Mouse (Mus musculus) CD4-positive naive resting alpha-beta T cell, adult 76 days (primary cell): ENCODE results near the gene Gm8212. TPM values are rescaled to one million over a fixed set of nuclear protein-coding genes. Genes with fewer than 3 reads are reported as not detected.

ENCODE experiments used
- total RNA-seq: library from RNA; stranded (reverse); gene quantifications from one replicate; pipeline ENCODE4 v1.2.4, GENCODE M21; 2023

Gene Gm8212
- total RNA-seq = not detected

DNA sequence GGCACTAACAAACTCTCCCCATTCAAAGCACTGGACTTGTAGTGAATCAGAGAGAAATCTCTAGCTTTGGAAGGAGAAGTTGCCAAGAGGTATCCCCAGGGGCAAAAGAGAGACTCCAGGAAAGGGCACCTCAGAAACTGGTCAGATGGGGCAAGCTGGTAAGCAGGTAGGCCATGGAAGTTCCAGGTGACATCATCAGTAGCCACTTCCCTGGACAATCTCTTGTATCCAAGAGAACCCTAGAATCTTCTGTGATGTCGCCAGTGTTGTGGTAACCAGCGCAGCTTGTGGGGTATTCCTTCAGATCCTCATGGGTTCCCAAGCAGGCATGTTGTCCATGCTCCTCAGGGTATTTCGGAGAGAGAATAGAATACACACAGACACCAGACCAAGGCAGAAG is at the start of gene Gm8212:
Gene Gm8212, plus strand, starts transcription at position 301 of the 400 bp plus-strand sequence.

DNA sequence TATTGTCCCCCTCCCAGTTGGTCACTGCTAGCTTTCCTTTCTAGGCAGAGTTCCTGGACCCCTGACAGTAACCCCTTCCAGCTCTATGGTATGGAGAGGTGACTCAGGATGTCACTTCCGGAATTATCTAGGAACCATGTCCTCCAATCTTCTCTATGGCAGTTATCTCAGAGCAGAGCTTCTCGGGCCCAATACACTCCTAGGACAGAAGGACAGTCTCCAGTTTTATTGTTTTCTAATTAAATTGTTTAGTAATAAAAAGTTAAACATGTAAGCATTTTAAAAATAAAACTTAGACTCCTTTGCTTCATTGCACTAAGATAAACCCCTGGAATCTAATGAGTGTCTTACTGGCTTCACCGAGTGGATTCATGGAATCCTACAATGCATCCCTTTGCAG is 15.7 kb downstream of the Gm8212 start, which contains the start of gene 4930503E14Rik:
Gene 4930503E14Rik, minus strand, starts transcription at position 101 of the 400 bp plus-strand sequence.

Other genes with a start within 250 kb of the Gm8212 start
- not detected for gene Ang5, start 240.6 kb upstream of the Gm8212 start, total RNA-seq
- not detected for gene Ang6, start 195.4 kb upstream of the Gm8212 start, total RNA-seq
- gene Ear2, start 95.0 kb upstream of the Gm8212 start, total RNA-seq = 2.0 TPM
- not detected for gene Gm3327, start 73.8 kb upstream of the Gm8212 start, total RNA-seq
- gene 4930503E14Rik, start 15.6 kb downstream of the Gm8212 start, total RNA-seq = not detected
- gene Gm8220, start 87.9 kb downstream of the Gm8212 start, total RNA-seq = not detected
- gene Gm5930, start 140.9 kb downstream of the Gm8212 start, total RNA-seq = not detected
- not detected for gene Gm8229, start 167.7 kb downstream of the Gm8212 start, total RNA-seq
- not detected for gene Gm3371, start 213.0 kb downstream of the Gm8212 start, total RNA-seq
- gene Gm8232, start 236.0 kb downstream of the Gm8212 start, total RNA-seq = not detected